Mouse (Mus musculus) hindbrain, embryonic 10.5 days (tissue): ENCODE measurements around the gene Xylb. TPM values are rescaled to one million over a fixed set of nuclear protein-coding genes. Genes with fewer than 3 reads are reported as not detected.

Experiments
- DNase-seq: peaks from one replicate; pipeline ENCODE4 v3.0.0-alpha.2; 2017; ENCODE audit warnings: low spot score
- H3K27ac ChIP-seq: fragments of 300-500 bp; sonication (generic); 2 replicates; pipeline ENCODE4 v1.5.1; 2016; ENCODE audit warnings: mild to moderate bottlenecking, moderate library complexity
- H3K27me3 ChIP-seq: fragments of 300-500 bp; sonication (generic); 2 replicates; pipeline ENCODE4 v1.6.1; 2016; ENCODE audit warnings: mild to moderate bottlenecking; ENCODE audit not compliant: poor library complexity, insufficient read depth, severe bottlenecking
- H3K36me3 ChIP-seq: fragments of 300-500 bp; sonication (generic); 2 replicates; pipeline ENCODE4 v1.6.1; 2016; ENCODE audit warnings: mild to moderate bottlenecking, moderate library complexity
- H3K4me1 ChIP-seq: fragments of 300-500 bp; sonication (generic); replicated peaks from 2 replicates; pipeline ENCODE4 v1.6.1; 2016; ENCODE audit warnings: mild to moderate bottlenecking
- H3K4me3 ChIP-seq: fragments of 300-500 bp; sonication (generic); 2 replicates; pipeline ENCODE4 v1.5.1; 2016; ENCODE audit warnings: mild to moderate bottlenecking, moderate library complexity
- H3K9me3 ChIP-seq: fragments of 300-500 bp; sonication (generic); 2 replicates; pipeline ENCODE4 v1.6.1; 2016; ENCODE audit warnings: mild to moderate bottlenecking, moderate library complexity
- WGBS: fragments of 180-500 bp; shearing (Covaris S2); methylation state at CpG from one replicate; pipeline ENCODE4 v1.1.7; 2016; 5-methylcytosine and 5-hydroxymethylcytosine counted together
- polyA plus RNA-seq: library from polyadenylated mRNA; unstranded; fragments of >200 nt; fragmentation: Nextera tagmentation; extraction: Ambion mirVana; gene quantifications from 2 replicates; pipeline ENCODE4 v1.2.1, GENCODE M21; 2016

The Xylb gene
- polyA plus RNA-seq, 1 experiment from 2014 or later: 7.0 TPM

DNA sequence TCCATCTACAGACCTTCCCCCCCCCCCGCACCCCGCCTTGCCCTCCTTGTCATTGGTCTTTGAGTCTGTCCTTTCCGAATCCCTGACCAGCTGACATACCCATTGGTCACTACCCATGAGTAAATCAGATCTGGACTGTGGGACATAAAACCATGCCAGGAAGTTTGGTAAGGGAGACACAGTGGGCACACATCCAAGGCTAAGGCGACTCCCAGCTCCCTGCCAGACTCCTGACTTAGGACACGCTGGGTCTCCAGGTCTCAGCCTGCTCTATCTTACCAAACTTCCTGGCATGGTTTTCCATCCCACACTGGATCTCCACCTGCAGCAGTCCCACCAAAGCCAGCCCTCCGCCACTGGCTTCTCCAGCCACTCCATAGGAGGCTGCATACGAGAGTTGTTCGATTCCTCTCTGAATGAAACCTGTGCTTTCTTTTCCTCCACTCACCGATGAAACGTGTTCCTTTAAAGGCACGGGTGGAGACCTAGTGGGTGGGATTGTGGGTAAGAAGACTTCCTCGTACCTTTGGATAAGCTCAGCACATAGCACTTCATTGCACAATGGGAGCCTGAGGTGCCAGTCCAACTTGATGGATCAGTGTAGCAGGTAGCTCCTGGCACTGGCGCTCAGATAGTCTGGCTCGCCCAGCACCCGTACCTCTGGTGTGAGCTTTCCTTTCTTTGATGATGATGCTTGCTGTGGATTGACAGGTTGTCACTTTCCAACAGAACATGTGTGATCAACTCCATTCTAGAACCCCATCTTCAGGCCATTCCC, 26.8 kb upstream of the Xylb start:
- no peak overlapping the region for H3K4me3 ChIP-seq
- H3K9me3 ChIP-seq: no peaks in the 10 kb centered on the region
- no peak overlapping the region for H3K27ac ChIP-seq
- H3K36me3 ChIP-seq: no peaks in the 10 kb centered on the region
- no peaks in the 10 kb centered on the region for H3K4me1 ChIP-seq
- H3K27me3 ChIP-seq: no peaks in the 10 kb centered on the region
- 92% methylated on average over 15 of the region's 15 CpGs for WGBS
- no peak for DNase-seq

DNA sequence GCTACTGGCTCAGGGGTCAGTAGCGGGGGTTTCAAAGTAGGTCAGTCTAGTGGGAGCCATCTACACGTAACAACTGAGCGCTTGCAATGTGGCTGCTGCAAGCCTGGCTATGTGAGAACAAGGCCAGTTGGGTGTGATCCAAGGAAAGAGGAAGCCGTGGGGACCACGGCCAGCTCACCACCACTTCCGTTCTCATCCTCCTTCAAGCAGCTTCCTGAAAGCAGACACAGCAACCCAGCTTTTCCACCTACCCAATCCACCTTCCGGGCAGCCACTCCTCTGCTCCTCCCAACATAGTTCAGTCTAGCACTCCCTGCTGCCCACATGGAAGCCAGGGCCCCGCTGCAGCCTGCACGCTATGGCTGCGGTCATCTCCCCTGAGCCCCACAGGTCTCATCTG, 22.9 kb upstream of the Xylb start:
- Histone ChIP-seq H3K4me3 (no peak overlapping the region), H3K36me3 (no peaks in the 10 kb centered on the region), H3K4me1 (peaks cover 4% of the 10 kb centered on the region), H3K27ac (no peak overlapping the region), H3K27me3 (peaks cover 24% of the 10 kb centered on the region), H3K9me3 (no peaks in the 10 kb centered on the region)
- DNase-seq: no peak
- 73% methylated on average over 10 of the region's 10 CpGs for WGBS

DNA sequence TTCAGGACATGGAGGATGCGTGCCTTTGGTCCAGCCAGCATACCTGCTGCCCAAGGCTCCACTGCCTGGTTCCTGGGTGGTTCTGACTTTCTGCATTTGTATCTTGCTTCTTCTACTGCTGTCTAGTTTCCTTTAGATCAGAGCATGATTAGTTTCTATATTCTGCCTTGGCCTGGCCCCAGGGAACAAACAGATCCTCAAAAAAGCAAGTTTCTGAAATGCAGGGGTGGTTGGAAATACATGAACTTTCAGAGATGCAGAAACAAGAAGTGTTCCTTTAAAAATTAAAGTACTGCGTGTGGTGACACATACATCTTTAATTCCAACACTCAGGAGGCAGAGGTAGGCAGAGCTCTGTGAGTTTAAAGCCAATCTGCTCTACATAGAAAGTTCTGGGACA, 22.3 kb upstream of the Xylb start:
- Histone ChIP-seq H3K4me3 (no peak overlapping the region), H3K9me3 (no peaks in the 10 kb centered on the region), H3K27ac (no peak overlapping the region), H3K36me3 (no peaks in the 10 kb centered on the region), H3K4me1 (peaks cover 9% of the 10 kb centered on the region), H3K27me3 (peaks cover 28% of the 10 kb centered on the region)
- 81% methylated on average over 2 of the region's 2 CpGs for WGBS
- no peak for DNase-seq

DNA sequence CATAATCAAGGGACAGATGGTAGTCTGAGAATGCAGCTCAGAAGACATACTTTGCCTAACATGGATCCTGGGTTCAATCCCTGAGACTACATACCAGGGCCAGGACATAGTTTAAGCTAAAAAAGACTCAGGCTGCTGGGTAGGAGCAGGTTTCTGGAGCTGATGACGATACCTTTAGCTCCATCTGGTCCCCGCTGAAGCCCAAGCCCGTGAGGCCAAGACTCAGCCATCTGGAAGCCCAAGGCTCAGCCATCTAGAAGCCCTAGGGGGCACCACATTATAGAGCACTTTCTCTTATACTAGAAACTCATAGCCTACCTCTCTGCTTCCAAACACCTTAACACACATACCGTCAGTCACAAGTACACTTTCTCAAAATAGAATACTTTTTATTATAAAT, 21.6 kb upstream of the Xylb start:
- no peak for DNase-seq
- Histone ChIP-seq H3K4me3 (no peak overlapping the region), H3K4me1 (peaks cover 17% of the 10 kb centered on the region), H3K9me3 (no peaks in the 10 kb centered on the region), H3K36me3 (no peaks in the 10 kb centered on the region), H3K27ac (no peak overlapping the region), H3K27me3 (peaks cover 32% of the 10 kb centered on the region)
- 82% methylated on average over 4 of the region's 4 CpGs for WGBS

DNA sequence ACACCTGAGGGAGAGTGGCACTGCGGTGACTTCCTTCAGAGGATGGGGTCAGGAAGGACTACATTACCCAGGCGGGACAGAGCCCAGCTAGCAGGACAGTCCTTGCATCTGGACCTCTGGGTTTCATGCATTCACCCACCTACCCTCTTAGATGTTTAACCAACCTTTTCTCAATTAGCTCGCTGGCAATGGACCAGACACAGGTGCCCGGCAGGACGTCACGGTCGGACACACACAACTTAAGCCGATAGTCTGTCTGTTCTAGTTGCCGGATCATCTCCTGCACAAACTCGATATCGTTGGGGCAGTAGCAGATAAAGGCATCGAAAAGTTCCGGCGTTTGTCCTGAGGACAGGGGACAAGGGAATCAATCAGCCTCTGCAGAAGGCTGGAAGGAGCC, 19.3 kb upstream of the Xylb start:
- Histone ChIP-seq H3K4me3 (no peak overlapping the region), H3K27ac (no peak overlapping the region), H3K36me3 (peaks cover 5% of the 10 kb centered on the region; the same call in 1 of the 2 replicates), H3K9me3 (no peaks in the 10 kb centered on the region), H3K4me1 (peaks cover 35% of the 10 kb centered on the region), H3K27me3 (peaks cover 32% of the 10 kb centered on the region)
- no peak for DNase-seq
- WGBS: 91% methylated on average over 14 of the region's 14 CpGs

DNA sequence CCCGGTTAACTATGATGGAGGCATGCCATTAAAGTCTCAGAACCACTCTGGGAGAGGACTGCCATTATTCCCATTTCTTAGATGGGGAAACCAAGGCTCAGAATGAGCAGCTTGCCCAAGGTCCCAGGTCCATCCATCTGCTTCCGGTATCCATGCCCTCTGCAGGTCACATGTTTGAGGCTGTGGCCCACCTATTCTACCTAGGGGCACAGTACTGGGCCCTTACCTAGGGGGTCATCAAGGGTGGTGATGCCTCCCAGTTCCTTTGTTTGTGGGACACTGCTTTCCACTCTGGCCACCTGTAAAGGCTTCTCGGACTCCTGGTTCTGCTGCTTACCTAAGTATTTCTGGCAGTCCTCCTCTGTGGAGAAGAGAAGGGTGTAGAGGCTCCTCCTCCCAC, 18.8 kb upstream of the Xylb start:
- no peaks in the 10 kb centered on the region for H3K9me3 ChIP-seq
- DNase-seq: no peak
- 96% methylated on average over 3 of the region's 3 CpGs for WGBS

DNA sequence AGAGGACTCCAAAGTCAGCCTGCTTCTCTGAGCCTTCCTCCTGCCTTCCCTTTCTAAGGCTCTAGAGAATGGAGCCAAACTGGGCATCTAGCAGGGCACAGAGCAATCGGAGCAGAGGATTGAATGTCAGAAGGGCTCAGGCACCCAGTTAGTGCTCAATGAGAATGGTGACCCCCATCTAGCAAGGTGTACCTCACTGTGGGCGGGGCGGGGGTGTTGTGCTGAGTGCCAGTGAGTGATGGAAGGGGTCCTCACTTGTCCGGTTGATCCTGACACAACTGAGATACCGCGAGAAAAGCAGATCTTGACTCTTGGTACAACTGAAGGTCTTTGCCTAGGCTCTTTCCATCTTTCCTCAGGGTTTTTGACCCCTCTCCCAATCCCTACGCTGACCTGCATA, 18.1 kb upstream of the Xylb start:
- 56% methylated on average over 7 of the region's 7 CpGs for WGBS
- Histone ChIP-seq H3K4me3 (peak overlapping the region; percentile 84), H3K9me3 (no peaks in the 10 kb centered on the region), H3K27ac (peak overlapping the region; percentile 92; the same call in 1 of the 2 replicates), H3K27me3 (peaks cover 32% of the 10 kb centered on the region), H3K36me3 (peaks cover 18% of the 10 kb centered on the region), H3K4me1 (peaks cover 37% of the 10 kb centered on the region)
- no peak for DNase-seq

More for the DNA sequence above, 18.8 kb upstream of the Xylb start:
- Histone ChIP-seq H3K4me3 (no peak overlapping the region), H3K27ac (no peak overlapping the region), H3K4me1 (peaks cover 37% of the 10 kb centered on the region), H3K36me3 (peaks cover 10% of the 10 kb centered on the region), H3K27me3 (peaks cover 32% of the 10 kb centered on the region)

DNA sequence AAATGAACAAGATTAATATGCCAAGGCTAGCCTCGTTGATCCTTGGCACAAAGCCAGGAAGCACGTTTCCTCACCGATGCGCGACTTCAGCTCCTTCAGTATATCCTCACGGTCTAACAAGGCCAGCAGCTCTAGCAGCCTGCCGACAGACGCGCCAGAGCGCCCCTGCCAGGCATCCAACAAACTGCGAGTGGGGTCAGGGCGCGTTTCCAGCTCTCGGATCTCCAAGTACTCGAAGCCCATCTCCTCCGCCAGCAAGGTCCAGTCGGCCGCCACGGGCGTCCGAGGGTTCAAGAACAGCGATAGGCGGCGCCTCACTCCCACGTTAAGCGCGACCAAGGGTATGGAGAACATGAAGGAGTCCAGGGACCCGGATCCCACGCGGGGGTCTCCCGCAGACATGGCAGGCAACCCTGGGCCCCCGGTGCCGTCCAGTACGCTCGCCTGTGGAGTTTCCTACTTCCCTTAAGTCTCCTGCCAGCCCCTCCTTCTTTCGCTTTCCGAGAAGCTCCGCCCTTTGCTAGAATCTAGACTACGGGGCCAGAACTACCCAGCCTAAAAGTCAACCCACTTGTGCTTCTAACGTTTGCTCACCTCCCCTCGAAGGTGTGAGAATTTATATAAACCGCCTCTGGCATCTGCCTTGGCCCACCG, 17.5 kb upstream of the Xylb start, which contains the start of gene Acaa1a:
TSS of gene Acaa1a (plus strand) at position 119 of the 654 bp plus-strand sequence.
- H3K4me3 ChIP-seq: peak within 1 kb of the TSS; percentile 84
- peak within 1 kb of the TSS; percentile 92 for H3K27ac ChIP-seq
- H3K9me3 ChIP-seq: no peaks in the 10 kb centered on the region
- peak; percentile 54 for DNase-seq
- 2% methylated on average over 43 of the region's 43 CpGs for WGBS
- H3K36me3 ChIP-seq: peaks cover 23% of the 10 kb centered on the region
- H3K4me1 ChIP-seq: peaks cover 37% of the 10 kb centered on the region
- H3K27me3 ChIP-seq: peaks cover 32% of the 10 kb centered on the region

DNA sequence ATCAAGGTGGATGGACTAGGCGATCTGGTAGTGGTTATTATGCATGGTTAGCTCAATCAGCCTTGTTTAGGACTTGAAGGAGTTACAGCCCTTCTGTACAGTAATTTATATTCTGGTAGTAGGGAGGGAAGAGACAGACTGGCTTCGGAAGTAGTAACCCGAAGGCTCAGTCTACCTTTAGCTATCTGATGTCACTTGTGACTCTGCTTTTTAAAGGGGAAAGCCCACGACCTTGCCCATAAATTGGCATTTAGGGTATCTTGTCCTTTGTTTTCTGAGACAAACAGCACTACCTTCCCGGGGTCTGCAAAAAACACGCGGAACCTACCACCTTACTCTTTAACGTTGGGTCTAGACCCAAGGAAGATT, 17.0 kb upstream of the Xylb start:
- no peak for DNase-seq
- peak overlapping the region; percentile 92 for H3K27ac ChIP-seq

DNA sequence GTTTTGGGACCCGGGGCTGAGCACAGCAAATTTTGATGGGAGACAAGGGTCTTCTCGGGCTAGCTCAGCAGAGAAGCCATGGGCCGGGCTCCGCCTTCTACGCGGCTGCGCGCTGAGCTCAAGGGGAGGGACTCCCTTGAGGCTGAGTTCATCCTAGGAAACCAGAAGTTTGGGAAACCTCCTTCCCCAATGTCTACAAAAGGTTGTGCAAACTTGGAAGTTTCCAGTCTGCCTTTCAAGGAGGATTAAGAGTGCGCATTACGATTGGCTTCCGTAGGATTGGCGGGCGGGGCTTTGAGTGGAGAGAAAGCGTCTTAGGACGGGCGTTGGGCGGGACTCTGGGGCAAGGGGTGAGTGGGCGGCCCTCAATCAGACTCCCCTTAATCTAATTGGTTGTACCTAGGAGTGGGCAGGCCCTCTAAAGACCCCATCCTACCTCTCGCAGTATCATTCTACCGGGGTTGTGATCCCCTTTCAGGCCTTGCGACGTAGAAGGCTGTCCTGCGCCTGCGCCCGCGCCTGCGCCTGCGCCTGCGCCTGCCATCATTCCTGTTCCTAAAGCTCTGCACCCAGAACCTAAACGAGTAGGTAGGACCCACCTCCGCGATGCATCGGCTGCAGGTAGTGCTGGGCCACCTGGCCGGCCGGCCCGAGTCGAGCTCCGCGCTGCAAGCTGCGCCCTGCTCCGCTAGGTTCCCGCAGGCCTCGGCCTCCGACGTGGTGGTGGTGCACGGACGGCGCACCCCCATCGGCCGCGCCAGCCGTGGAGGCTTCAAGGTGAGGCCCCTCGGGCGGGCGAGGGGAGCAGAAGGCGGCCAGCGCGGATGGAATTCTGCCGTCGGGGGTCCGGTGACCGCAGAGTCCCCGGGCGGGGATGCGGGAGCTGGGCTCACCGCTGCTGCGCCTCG, 16.0 kb upstream of the Xylb start, which contains the start of gene Myd88:
TSS of gene Myd88 (minus strand) at position 503 of the 908 bp plus-strand sequence.
- Histone ChIP-seq H3K4me3 (peak within 1 kb of the TSS; percentile 84), H3K27ac (peak within 1 kb of the TSS; percentile 92), H3K36me3 (peaks cover 38% of the 10 kb centered on the region), H3K27me3 (peaks cover 32% of the 10 kb centered on the region), H3K4me1 (peaks cover 37% of the 10 kb centered on the region), H3K9me3 (no peaks in the 10 kb centered on the region)
- DNase-seq: peak; percentile 92
- under 1% methylated on average over 68 of the region's 68 CpGs for WGBS

More for the DNA sequence above, 17.0 kb upstream of the Xylb start:
- Histone ChIP-seq H3K36me3 (peaks cover 29% of the 10 kb centered on the region), H3K4me1 (peaks cover 37% of the 10 kb centered on the region), H3K27me3 (peaks cover 32% of the 10 kb centered on the region), H3K9me3 (no peaks in the 10 kb centered on the region), H3K4me3 (peak overlapping the region; percentile 84)
- WGBS: 9% methylated on average over 8 of the region's 8 CpGs

DNA sequence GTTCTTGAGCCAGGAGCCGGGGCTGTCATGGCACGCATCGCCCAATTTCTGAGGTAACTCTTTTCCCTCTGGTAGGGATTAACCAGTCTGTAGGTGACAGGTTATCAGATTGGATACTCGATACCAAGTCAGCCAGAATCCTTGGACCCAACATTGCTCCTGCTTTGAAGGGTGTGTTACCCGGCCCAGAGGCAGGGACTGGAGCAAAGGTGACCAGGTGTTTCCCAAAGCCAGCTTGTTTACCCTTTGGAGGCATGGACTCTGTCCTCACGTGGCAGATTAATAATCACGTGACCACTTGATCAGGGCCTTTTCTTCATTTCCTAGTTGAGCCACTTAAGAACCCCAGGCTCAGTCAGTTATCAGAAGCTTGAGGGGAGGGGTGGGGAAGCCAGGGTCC, 14.5 kb upstream of the Xylb start:
- WGBS: 90% methylated on average over 7 of the region's 7 CpGs
- no peak for DNase-seq
- peaks cover 54% of the 10 kb centered on the region for H3K36me3 ChIP-seq
- no peaks in the 10 kb centered on the region for H3K9me3 ChIP-seq
- H3K27me3 ChIP-seq: peaks cover 21% of the 10 kb centered on the region
- H3K27ac ChIP-seq: no peak overlapping the region
- peaks cover 37% of the 10 kb centered on the region for H3K4me1 ChIP-seq
- H3K4me3 ChIP-seq: no peak overlapping the region

DNA sequence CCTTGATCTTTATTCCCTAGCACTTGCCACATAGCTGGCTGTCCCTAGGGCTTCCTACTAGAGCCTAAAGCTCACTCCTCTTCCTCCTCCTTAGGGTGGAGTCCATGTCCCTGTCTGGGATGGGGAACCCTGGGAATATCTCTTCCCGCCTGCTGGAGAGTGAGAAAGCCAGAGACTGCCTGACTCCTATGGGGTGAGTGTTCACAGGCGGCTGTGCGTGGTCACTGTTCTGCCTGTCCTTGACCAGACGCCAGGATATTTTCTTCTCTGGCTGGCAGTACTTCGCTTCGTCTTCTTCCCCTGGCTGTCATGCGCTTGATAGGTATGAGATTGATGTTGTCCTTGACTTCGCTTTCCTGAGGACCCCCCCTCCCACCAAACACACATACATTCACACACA, 10.8 kb upstream of the Xylb start:
- Histone ChIP-seq H3K27me3 (no peaks in the 10 kb centered on the region), H3K9me3 (no peaks in the 10 kb centered on the region), H3K4me1 (peaks cover 17% of the 10 kb centered on the region), H3K4me3 (no peak overlapping the region), H3K36me3 (peaks cover 88% of the 10 kb centered on the region), H3K27ac (no peak overlapping the region)
- DNase-seq: no peak
- 94% methylated on average over 8 of the region's 8 CpGs for WGBS
